Mouse (Mus musculus) liver, embryonic 12.5 days (tissue): Measurements from ENCODE around the gene Capn7. TPM values are rescaled to one million over a fixed set of nuclear protein-coding genes. Genes with fewer than 3 reads are reported as not detected.

Experiments
- ATAC-seq: fragments of 200-750 bp; cut with Nextera tagmentation; 2 replicates; pipeline ENCODE4 v1.8.0; 2017; ENCODE audit warnings: moderate number of reproducible peaks, mild to moderate bottlenecking, moderate library complexity
- H3K27ac ChIP-seq: fragments of 300-500 bp; sonication (generic); 2 replicates; pipeline ENCODE4 v1.5.1; 2016; ENCODE audit warnings: mild to moderate bottlenecking
- H3K27me3 ChIP-seq: fragments of 300-500 bp; sonication (generic); replicated peaks from 2 replicates; pipeline ENCODE4 v1.6.1; 2016; ENCODE audit warnings: mild to moderate bottlenecking, moderate library complexity
- H3K36me3 ChIP-seq: fragments of 300-500 bp; sonication (generic); 2 replicates; pipeline ENCODE4 v1.6.1; 2016; ENCODE audit warnings: mild to moderate bottlenecking, moderate library complexity
- H3K4me1 ChIP-seq: fragments of 300-500 bp; sonication (generic); 2 replicates; pipeline ENCODE4 v1.6.1; 2016
- H3K4me2 ChIP-seq: fragments of 300-500 bp; sonication (generic); 2 replicates; pipeline ENCODE4 v1.6.1; 2016; ENCODE audit warnings: mild to moderate bottlenecking, moderate library complexity
- H3K4me3 ChIP-seq: fragments of 300-500 bp; sonication (generic); 2 replicates; pipeline ENCODE4 v1.5.1; 2016; ENCODE audit warnings: mild to moderate bottlenecking, moderate library complexity
- H3K9ac ChIP-seq: fragments of 300-500 bp; sonication (generic); 2 replicates; pipeline ENCODE4 v1.6.1; 2016; ENCODE audit warnings: mild to moderate bottlenecking, moderate library complexity
- H3K9me3 ChIP-seq: fragments of 300-500 bp; sonication (generic); replicated peaks from 2 replicates; pipeline ENCODE4 v1.6.1; 2016; ENCODE audit warnings: mild to moderate bottlenecking, moderate library complexity
- WGBS: fragments of 180-500 bp; shearing (Covaris S2); methylation state at CpG from one replicate; pipeline ENCODE4 v1.1.7; 2016; ENCODE audit not compliant: insufficient replicate concordance; 5-methylcytosine and 5-hydroxymethylcytosine counted together
- polyA plus RNA-seq: library from polyadenylated mRNA; unstranded; fragments of >200 nt; fragmentation: Nextera tagmentation; extraction: Ambion mirVana; gene quantifications from 2 replicates; pipeline ENCODE4 v1.2.1, GENCODE M21; 2016

Gene Capn7
- polyA plus RNA-seq, 1 experiment from 2014 or later, result 24.5 TPM

DNA sequence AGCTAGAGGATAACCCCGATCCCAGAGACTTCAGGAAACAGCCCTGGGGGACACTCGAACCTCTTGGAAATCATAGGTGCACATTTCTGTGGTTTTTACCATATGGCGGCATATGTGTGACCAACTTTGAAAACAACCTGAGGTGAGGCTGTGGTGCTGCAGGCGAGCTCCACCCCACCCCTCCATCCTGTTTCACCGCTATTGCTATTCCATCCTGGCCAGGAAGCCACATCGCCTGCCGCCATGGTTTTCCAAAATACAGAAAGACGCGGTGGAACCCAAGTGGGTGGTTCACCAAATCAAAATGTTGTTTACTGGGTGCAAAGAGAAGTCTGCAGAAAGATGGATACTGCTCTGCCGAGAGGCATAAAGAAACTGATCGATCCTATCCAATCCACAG lies 62.4 kb downstream of the Capn7 start:
- ATAC-seq, result no peak
- Histone ChIP-seq H3K27me3 (no peaks in the 10 kb centered on the region), H3K36me3 (peaks cover 8% of the 10 kb centered on the region), H3K4me2 (no peak overlapping the region), H3K4me3 (no peak overlapping the region), H3K4me1 (peaks cover 33% of the 10 kb centered on the region), H3K9me3 (no peaks in the 10 kb centered on the region; the same call in 1 of the 2 replicates), H3K27ac (no peak overlapping the region), H3K9ac (no peak overlapping the region)
- 83% methylated on average over 11 of the region's 11 CpGs for WGBS

DNA sequence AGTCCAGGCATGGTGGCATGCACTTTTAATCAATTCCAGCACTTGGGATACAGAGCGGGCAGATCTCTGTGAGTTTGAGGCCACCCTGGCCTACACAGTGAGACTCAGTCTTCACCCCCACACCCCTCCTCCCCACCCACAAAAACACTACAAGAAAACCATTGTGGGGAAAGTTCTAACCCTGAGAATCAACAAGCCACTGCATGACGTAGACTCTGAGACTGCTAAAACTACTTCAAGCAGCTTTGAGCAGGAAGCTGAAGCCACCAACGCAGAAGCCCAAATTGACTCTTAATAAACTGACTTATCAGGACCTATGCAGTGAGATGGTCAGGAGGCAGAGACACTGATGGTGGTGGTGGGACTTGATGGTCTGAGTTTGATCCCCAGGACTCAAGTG lies 62.8 kb downstream of the Capn7 start:
- Histone ChIP-seq H3K27ac (no peak overlapping the region), H3K4me1 (peaks cover 38% of the 10 kb centered on the region), H3K9me3 (no peaks in the 10 kb centered on the region; the same call in 1 of the 2 replicates), H3K9ac (no peak overlapping the region), H3K4me2 (no peak overlapping the region), H3K36me3 (peaks cover 8% of the 10 kb centered on the region), H3K27me3 (no peaks in the 10 kb centered on the region), H3K4me3 (no peak overlapping the region)
- WGBS, result 72% methylated on average over 3 of the region's 3 CpGs
- no peak for ATAC-seq

DNA sequence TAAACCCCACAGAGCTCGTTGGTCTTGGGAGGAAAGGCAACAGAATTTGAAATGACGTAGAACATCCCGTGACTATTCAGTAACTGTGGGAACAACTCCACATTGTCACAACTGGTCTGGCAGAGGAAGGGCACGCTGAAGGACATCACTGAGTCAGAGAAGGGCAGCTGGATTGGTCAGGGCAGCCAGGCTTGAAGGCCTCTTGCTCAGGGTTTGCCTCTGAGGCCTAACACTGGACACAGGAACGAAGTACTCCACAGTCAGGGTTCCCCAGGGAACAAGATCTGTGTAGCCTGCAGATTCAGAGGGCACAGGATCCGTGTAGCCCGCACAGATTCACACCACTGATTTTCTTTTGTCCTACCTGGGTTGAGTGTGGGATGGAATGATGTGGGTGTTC lies 63.8 kb downstream of the Capn7 start:
- Histone ChIP-seq H3K36me3 (peaks cover 4% of the 10 kb centered on the region), H3K9ac (no peak overlapping the region), H3K4me1 (peaks cover 47% of the 10 kb centered on the region), H3K4me3 (no peak overlapping the region), H3K27me3 (no peaks in the 10 kb centered on the region), H3K4me2 (no peak overlapping the region), H3K27ac (no peak overlapping the region), H3K9me3 (no peaks in the 10 kb centered on the region; the same call in 1 of the 2 replicates)
- WGBS, result 83% methylated on average over 7 of the region's 7 CpGs
- no peak for ATAC-seq

DNA sequence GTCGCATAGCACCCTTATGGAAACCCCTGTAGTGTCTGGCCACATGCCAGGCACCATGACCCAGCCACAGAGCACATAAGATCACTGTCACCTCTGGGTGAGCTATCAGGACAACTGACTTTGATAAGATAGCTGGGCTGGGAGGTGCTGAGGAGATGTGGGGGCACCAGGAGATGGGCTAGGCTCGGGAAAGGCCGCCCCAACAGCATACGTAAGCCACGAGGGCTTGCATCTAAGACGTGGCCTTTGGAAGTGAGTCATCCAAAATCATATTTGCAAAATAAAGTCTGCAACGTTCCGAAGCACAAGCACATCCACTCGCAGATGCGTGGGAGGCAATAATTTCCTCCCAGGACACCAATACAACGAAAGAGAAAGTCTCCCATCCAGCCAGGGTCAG lies 64.5 kb downstream of the Capn7 start:
- no peak overlapping the region for H3K27ac ChIP-seq
- H3K9ac ChIP-seq, result no peak overlapping the region
- no peak overlapping the region for H3K4me3 ChIP-seq
- H3K9me3 ChIP-seq, result no peaks in the 10 kb centered on the region
- H3K27me3 ChIP-seq, result no peaks in the 10 kb centered on the region
- no peaks in the 10 kb centered on the region for H3K36me3 ChIP-seq
- peaks cover 54% of the 10 kb centered on the region for H3K4me1 ChIP-seq
- no peak overlapping the region for H3K4me2 ChIP-seq
- 70% methylated on average over 11 of the region's 11 CpGs for WGBS
- no peak for ATAC-seq

DNA sequence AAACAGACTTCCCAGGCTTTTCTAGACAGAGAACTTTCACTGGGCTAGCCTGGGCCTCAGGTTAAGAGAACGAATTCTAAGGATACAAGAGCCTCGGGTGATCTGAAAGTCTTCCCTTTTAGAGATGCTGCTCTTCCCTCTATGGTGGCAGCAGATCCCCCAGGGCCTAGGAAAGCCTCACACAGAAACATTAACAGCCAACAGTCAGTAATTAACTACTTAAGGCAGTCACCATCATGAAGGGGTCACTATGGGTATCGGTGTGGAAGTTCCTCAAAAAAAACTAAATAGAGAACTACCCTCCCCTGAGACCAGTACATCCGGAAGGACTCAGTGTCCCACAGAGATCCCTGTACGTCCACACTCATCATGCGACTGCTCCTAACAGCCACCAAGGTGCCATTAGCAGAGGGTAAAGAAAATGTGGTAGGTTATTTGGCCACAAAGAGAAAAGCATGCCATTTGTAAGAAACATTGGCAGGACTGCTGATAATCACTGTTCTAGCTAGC lies 65.5 kb downstream of the Capn7 start:
- Histone ChIP-seq H3K9me3 (no peaks in the 10 kb centered on the region), H3K4me2 (no peak overlapping the region), H3K27ac (peak overlapping the region; percentile 18; the same call in 1 of the 2 replicates), H3K4me3 (no peak overlapping the region), H3K27me3 (no peaks in the 10 kb centered on the region), H3K4me1 (peaks cover 65% of the 10 kb centered on the region), H3K9ac (no peak overlapping the region), H3K36me3 (no peaks in the 10 kb centered on the region)
- ATAC-seq, result no peak
- WGBS, result 49% methylated on average over 6 of the region's 6 CpGs

DNA sequence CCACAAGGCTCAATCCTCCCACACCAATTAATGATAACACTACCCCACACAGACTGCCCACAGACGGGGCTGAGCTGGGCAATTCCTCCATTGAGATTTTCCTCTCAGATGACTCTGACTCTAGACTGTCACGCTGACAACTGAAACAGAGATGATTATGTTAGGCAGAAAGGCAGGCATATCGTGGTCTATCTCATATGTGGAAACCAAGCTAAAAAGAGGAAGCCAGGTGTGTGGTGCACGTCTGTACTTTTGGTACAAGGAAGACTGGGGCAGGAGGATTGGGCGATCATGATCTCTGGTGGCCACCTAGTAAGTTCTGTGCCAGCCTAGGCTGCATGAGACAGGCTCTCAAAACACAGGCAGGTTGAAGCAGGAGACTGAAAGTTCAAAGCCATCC lies 66.3 kb downstream of the Capn7 start:
- ATAC-seq, result no peak
- peaks cover 72% of the 10 kb centered on the region for H3K4me1 ChIP-seq
- H3K4me3 ChIP-seq, result no peak overlapping the region
- H3K4me2 ChIP-seq, result no peak overlapping the region
- H3K27ac ChIP-seq, result peak overlapping the region; percentile 18; the same call in 1 of the 2 replicates
- H3K9ac ChIP-seq, result no peak overlapping the region
- 33% methylated on average over 5 of the region's 5 CpGs for WGBS
- no peaks in the 10 kb centered on the region for H3K27me3 ChIP-seq
- no peaks in the 10 kb centered on the region for H3K9me3 ChIP-seq
- no peaks in the 10 kb centered on the region for H3K36me3 ChIP-seq

DNA sequence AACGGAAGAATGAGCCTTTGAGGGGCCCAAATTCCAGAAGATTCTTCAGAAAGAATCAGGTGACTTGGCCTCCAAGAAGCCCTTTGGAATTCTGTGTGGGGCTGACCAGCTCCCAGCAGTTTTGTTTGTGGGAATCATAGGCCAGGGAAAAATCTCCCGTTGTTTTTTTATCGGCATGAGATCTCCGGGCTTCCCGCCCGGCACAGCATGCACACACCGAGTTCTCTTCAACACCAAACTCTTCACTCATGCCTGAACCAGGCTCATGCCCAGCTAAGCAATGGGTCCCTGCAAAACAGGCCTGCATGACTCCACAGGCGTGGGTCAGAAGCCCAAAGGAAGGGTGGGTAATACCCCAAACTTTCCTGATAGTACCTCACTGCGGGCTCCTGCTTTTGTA lies 67.1 kb downstream of the Capn7 start:
- Histone ChIP-seq H3K27me3 (no peaks in the 10 kb centered on the region), H3K4me3 (0 out of 2 replicates have a peak overlapping the region, but pooled peaks have one; percentile 16), H3K4me2 (peak overlapping the region; percentile 65), H3K36me3 (no peaks in the 10 kb centered on the region), H3K4me1 (peaks cover 81% of the 10 kb centered on the region), H3K9ac (no peak overlapping the region; the same call in 1 of the 2 replicates), H3K9me3 (no peaks in the 10 kb centered on the region), H3K27ac (peak overlapping the region; percentile 36)
- peak; percentile 13 for ATAC-seq
- WGBS, result 55% methylated on average over 9 of the region's 9 CpGs

DNA sequence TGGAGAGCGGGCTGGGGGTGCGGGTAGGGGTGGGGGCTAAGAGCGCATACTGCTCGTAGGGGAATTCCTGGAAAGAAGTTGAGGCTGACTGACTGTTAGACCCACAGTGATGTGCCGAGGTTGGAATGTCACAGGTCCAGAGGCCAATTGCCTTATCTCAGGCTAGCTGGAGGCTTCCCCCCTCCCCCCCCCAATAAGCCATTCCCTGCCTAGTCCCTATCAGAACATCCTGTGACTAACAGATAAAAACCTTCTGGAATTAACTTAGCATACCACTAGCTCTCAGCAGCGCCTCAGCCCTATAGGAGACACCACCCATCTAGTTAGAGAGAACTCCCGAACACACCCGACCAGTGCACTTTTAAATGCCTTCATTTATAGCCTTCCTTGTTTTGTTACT lies 67.6 kb downstream of the Capn7 start:
- peak overlapping the region; percentile 43; the same call in 1 of the 2 replicates for H3K9ac ChIP-seq
- H3K4me1 ChIP-seq, result peaks cover 85% of the 10 kb centered on the region
- no peaks in the 10 kb centered on the region for H3K27me3 ChIP-seq
- peak overlapping the region; percentile 65 for H3K4me2 ChIP-seq
- H3K4me3 ChIP-seq, result peak overlapping the region; percentile 16; the same call in 1 of the 2 replicates
- WGBS, result 13% methylated on average over 8 of the region's 8 CpGs
- H3K36me3 ChIP-seq, result no peaks in the 10 kb centered on the region
- H3K9me3 ChIP-seq, result no peaks in the 10 kb centered on the region
- ATAC-seq, result peak; percentile 94
- peak overlapping the region; percentile 83 for H3K27ac ChIP-seq

DNA sequence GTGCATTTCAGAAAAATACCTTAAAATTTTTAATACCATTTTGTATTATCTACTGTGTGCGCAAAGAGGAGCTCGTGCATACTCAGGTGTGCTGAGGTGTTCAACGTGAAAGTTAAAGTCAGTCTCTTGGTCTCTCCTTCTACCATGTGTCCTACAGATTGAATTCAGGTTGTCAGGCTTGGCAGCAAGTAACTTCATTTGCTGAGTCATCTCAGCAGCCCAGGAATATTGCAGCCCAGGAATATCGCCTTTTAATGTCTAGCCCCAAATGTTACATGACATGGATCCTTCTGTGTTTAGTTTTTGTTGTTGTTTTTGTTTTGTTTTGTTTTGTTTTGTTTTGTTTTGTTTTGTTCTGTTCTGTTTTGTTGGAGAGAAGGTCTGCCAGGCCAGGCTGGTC lies 68.2 kb downstream of the Capn7 start:
- Histone ChIP-seq H3K27ac (peak overlapping the region; percentile 83), H3K9ac (0 out of 2 replicates have a peak overlapping the region, but pooled peaks have one; percentile 1), H3K4me3 (no peak overlapping the region), H3K4me2 (peak overlapping the region; percentile 65), H3K36me3 (no peaks in the 10 kb centered on the region), H3K9me3 (no peaks in the 10 kb centered on the region), H3K4me1 (peaks cover 89% of the 10 kb centered on the region), H3K27me3 (no peaks in the 10 kb centered on the region)
- no peak for ATAC-seq
- 75% methylated on average over 4 of the region's 4 CpGs for WGBS

DNA sequence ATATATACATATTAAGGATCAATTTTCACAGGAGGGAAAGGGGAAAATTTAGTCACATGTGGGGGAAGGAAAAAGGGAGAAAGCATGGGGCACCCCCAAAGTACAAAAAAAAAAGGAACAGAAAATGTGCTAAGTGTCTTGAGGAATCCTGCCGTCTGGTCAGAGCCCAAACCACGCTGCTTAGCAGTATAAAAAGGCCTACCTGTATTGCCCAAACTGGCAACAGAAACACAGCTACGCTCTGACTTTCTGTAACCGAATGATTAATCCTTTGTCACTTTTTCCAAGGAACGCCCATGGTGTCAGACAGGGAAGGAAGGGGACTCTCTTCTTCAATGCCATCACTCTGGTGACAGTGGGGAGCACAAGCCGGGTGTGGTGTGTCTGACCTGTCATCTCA lies 69.2 kb downstream of the Capn7 start:
- Histone ChIP-seq H3K27ac (peak overlapping the region; percentile 7; the same call in 1 of the 2 replicates), H3K9me3 (no peaks in the 10 kb centered on the region), H3K27me3 (peaks cover 6% of the 10 kb centered on the region; the same call in 1 of the 2 replicates), H3K4me1 (peaks cover 98% of the 10 kb centered on the region), H3K9ac (no peak overlapping the region), H3K4me2 (no peak overlapping the region), H3K36me3 (0 out of 2 replicates have a peak, but pooled peaks cover 4% of the 10 kb centered on the region), H3K4me3 (no peak overlapping the region)
- 73% methylated on average over 6 of the region's 6 CpGs for WGBS
- no peak for ATAC-seq

DNA sequence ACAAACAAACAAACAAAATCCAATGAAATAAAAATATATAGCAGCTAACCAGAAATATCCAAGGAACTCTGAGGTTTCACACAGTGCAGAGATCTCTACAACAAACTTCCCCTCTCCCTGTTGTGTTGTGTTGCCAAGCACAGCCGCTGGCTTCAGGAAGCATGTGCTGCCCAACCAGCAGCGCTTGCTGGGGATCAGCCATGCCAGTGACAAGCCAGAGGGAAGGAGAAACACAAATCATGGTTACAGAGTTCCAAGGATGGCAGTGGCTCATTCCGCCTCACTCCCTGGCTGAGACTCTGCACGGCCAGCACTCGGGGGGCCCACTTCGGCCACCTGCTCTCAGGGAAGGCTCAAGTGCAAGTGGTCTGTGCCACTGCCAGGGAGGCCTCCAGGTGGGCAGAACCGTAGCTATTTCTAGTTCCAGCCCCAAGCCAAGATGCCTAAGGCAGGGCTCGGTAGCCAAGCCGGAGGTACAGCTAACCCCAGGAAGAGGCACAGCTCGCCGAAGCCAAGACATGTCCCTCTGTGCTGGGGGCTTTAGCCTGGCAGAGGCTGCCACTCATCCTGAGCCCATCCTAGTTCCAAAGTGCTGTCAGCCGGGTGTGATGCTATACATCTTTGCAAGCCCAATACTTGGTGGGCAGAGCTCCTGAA lies 69.8 kb downstream of the Capn7 start:
- Histone ChIP-seq H3K4me2 (no peak overlapping the region), H3K36me3 (0 out of 2 replicates have a peak, but pooled peaks cover 4% of the 10 kb centered on the region), H3K27ac (no peak overlapping the region), H3K4me3 (no peak overlapping the region), H3K4me1 (peaks cover 93% of the 10 kb centered on the region), H3K9ac (no peak overlapping the region), H3K27me3 (peaks cover 6% of the 10 kb centered on the region), H3K9me3 (no peaks in the 10 kb centered on the region)
- ATAC-seq, result no peak
- 81% methylated on average over 12 of the region's 12 CpGs for WGBS

DNA sequence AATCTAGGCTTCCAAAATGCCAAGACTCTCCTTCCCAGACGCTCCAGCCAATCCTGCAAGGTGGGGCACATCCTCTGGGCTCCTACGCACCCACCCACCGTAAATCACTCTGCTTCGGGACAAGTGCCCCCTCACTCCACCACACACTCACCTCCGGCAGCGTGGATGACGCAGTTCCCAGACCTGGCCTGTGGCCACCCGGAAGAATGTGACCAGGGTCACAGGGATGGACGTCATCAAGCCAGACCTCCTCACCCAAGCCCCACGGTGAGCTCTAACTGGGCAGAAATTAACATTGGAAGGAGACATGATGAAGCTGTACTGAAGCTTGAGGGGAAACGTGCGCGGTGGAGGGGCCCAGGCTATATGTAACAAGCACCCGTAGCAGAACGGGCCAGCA lies 70.8 kb downstream of the Capn7 start:
- ATAC-seq, result no peak
- Histone ChIP-seq H3K27me3 (peaks cover 8% of the 10 kb centered on the region), H3K4me2 (no peak overlapping the region), H3K4me1 (peaks cover 84% of the 10 kb centered on the region), H3K36me3 (0 out of 2 replicates have a peak, but pooled peaks cover 4% of the 10 kb centered on the region), H3K27ac (0 out of 2 replicates have a peak overlapping the region, but pooled peaks have one; percentile 34), H3K9ac (no peak overlapping the region), H3K4me3 (no peak overlapping the region), H3K9me3 (no peaks in the 10 kb centered on the region)
- WGBS, result 84% methylated on average over 15 of the region's 15 CpGs
